Mouse (Mus musculus) liver, embryonic 16.5 days (tissue): Measurements from ENCODE around the gene Serpine2. TPM values are rescaled to one million over a fixed set of nuclear protein-coding genes. Genes with fewer than 3 reads are reported as not detected.

Source experiments
- ATAC-seq: fragments of 200-750 bp; cut with Nextera tagmentation; 2 replicates; pipeline ENCODE4 v1.8.0; 2017; ENCODE audit warnings: low read depth, mild to moderate bottlenecking, moderate number of reproducible peaks, moderate library complexity
- H3K27ac ChIP-seq: fragments of 300-500 bp; sonication (generic); 2 replicates; pipeline ENCODE4 v1.5.1; 2014; ENCODE audit warnings: mild to moderate bottlenecking, low read length
- H3K27me3 ChIP-seq: fragments of 300-500 bp; sonication (generic); 2 replicates; pipeline ENCODE4 v1.6.1; 2014; ENCODE audit warnings: low read depth, low read length, mixed read lengths; ENCODE audit not compliant: control insufficient read depth, insufficient read depth
- H3K36me3 ChIP-seq: fragments of 300-500 bp; sonication (generic); 2 replicates; pipeline ENCODE4 v1.6.1; 2014; ENCODE audit warnings: mild to moderate bottlenecking; ENCODE audit not compliant: control insufficient read depth, insufficient read depth
- H3K4me1 ChIP-seq: fragments of 300-500 bp; sonication (generic); 2 replicates; pipeline ENCODE4 v1.6.1; 2014; ENCODE audit warnings: low read depth, low read length, mixed read lengths; ENCODE audit not compliant: control insufficient read depth
- H3K4me2 ChIP-seq: fragments of 300-500 bp; sonication (generic); 2 replicates; pipeline ENCODE4 v1.6.1; 2014; ENCODE audit warnings: low read depth, low read length, mixed read lengths
- H3K4me3 ChIP-seq: fragments of 300-500 bp; sonication (generic); 2 replicates; pipeline ENCODE4 v1.5.1; 2014; ENCODE audit warnings: low read depth, mild to moderate bottlenecking, low read length
- H3K9ac ChIP-seq: fragments of 300-500 bp; sonication (generic); 2 replicates; pipeline ENCODE4 v1.6.1; 2014; ENCODE audit warnings: low read depth, low read length
- H3K9me3 ChIP-seq: fragments of 300-500 bp; sonication (generic); replicated peaks from 2 replicates; pipeline ENCODE4 v1.6.1; 2016; ENCODE audit warnings: low read length; ENCODE audit not compliant: control insufficient read depth
- WGBS: fragments of 180-500 bp; shearing (Covaris S2); extraction: QIAGEN DNeasy Blood & Tissue Kit; methylation state at CpG from one replicate; pipeline ENCODE4 v1.1.7; 2014; ENCODE audit not compliant: insufficient replicate concordance; 5-methylcytosine and 5-hydroxymethylcytosine counted together
- polyA plus RNA-seq: library from polyadenylated mRNA; unstranded; fragments of >200 nt; fragmentation: Nextera tagmentation; extraction: Ambion mirVana; gene quantifications from 2 replicates; pipeline ENCODE4 v1.2.1, GENCODE M21; 2015

The Serpine2 gene
- polyA plus RNA-seq, result 6.5 and 6.8 TPM in 2 replicates

- ATAC-seq, result no peak
- WGBS, result 38% methylated on average over 6 of the region's 6 CpGs
- Histone ChIP-seq H3K4me2 (no peak within 1 kb of the TSS), H3K9ac (no peak within 1 kb of the TSS), H3K9me3 (no peaks in the 10 kb centered on the region), H3K4me1 (no peaks in the 10 kb centered on the region; the same call in 1 of the 2 replicates), H3K36me3 (no peaks in the 10 kb centered on the region), H3K27me3 (peaks cover 28% of the 10 kb centered on the region), H3K4me3 (no peak within 1 kb of the TSS), H3K27ac (no peak within 1 kb of the TSS)
These were observed at the start of gene Serpine2 for GRCm38 (mm10) chr1:79861130-79861942. Gene Serpine2, minus strand, starts transcription at chr1:79861180.

- Histone ChIP-seq H3K9ac (no peak overlapping the region), H3K4me1 (no peaks in the 10 kb centered on the region), H3K27me3 (no peaks in the 10 kb centered on the region), H3K36me3 (no peaks in the 10 kb centered on the region), H3K27ac (no peak overlapping the region), H3K9me3 (no peaks in the 10 kb centered on the region), H3K4me2 (no peak overlapping the region), H3K4me3 (no peak overlapping the region)
- ATAC-seq, result no peak
- whole genome bisulfite sequencing, result 62% methylated on average over 4 of the region's 4 CpGs
These were observed 46.8 kb upstream of the Serpine2 start for GRCm38 (mm10) chr1:79907811-79908210.

GRCm38 (mm10) chr1:79905241-79905640 is 44.3 kb upstream of the Serpine2 start:
- ATAC-seq, result no peak
- no peaks in the 10 kb centered on the region for H3K36me3 ChIP-seq
- no peaks in the 10 kb centered on the region for H3K9me3 ChIP-seq
- H3K27me3 ChIP-seq, result no peaks in the 10 kb centered on the region
- no peak overlapping the region for H3K4me3 ChIP-seq
- no peak overlapping the region for H3K27ac ChIP-seq
- no peak overlapping the region for H3K9ac ChIP-seq
- H3K4me2 ChIP-seq, result no peak overlapping the region
- WGBS, result 29% methylated on average over 3 of the region's 3 CpGs
- H3K4me1 ChIP-seq, result no peaks in the 10 kb centered on the region

GRCm38 (mm10) chr1:79902901-79903300 is 41.9 kb upstream of the Serpine2 start:
- no peak overlapping the region for H3K4me2 ChIP-seq
- H3K27me3 ChIP-seq, result no peaks in the 10 kb centered on the region
- H3K4me1 ChIP-seq, result no peaks in the 10 kb centered on the region
- H3K9ac ChIP-seq, result no peak overlapping the region
- H3K27ac ChIP-seq, result no peak overlapping the region
- H3K9me3 ChIP-seq, result no peaks in the 10 kb centered on the region
- ATAC-seq, result no peak
- WGBS, result 41% methylated on average over 2 of the region's 2 CpGs
- H3K36me3 ChIP-seq, result no peaks in the 10 kb centered on the region
- H3K4me3 ChIP-seq, result no peak overlapping the region

- Histone ChIP-seq H3K4me1 (no peaks in the 10 kb centered on the region), H3K27me3 (no peaks in the 10 kb centered on the region), H3K27ac (no peak overlapping the region), H3K9me3 (no peaks in the 10 kb centered on the region), H3K4me2 (no peak overlapping the region), H3K4me3 (no peak overlapping the region), H3K9ac (no peak overlapping the region), H3K36me3 (no peaks in the 10 kb centered on the region)
- 38% methylated on average over 3 of the region's 3 CpGs for WGBS
- ATAC-seq, result no peak
These were observed 21.7 kb upstream of the Serpine2 start for GRCm38 (mm10) chr1:79882648-79883047.

GRCm38 (mm10) chr1:79874741-79875140 is 13.8 kb upstream of the Serpine2 start:
- Histone ChIP-seq H3K27me3 (no peaks in the 10 kb centered on the region), H3K9me3 (no peaks in the 10 kb centered on the region), H3K36me3 (no peaks in the 10 kb centered on the region), H3K27ac (no peak overlapping the region), H3K9ac (no peak overlapping the region), H3K4me3 (no peak overlapping the region), H3K4me2 (no peak overlapping the region), H3K4me1 (no peaks in the 10 kb centered on the region)
- ATAC-seq, result no peak
- WGBS, result 63% methylated on average over 3 of the region's 3 CpGs

- H3K4me2 ChIP-seq, result no peak overlapping the region
- H3K27ac ChIP-seq, result no peak overlapping the region
- H3K4me3 ChIP-seq, result no peak overlapping the region
- H3K36me3 ChIP-seq, result no peaks in the 10 kb centered on the region
- no peak overlapping the region for H3K9ac ChIP-seq
- 34% methylated on average over 12 of the region's 12 CpGs for WGBS
- H3K27me3 ChIP-seq, result peaks cover 28% of the 10 kb centered on the region
- ATAC-seq, result no peak
- H3K4me1 ChIP-seq, result no peaks in the 10 kb centered on the region; the same call in 1 of the 2 replicates
- H3K9me3 ChIP-seq, result no peaks in the 10 kb centered on the region
These were observed 455 bp downstream of the Serpine2 start for GRCm38 (mm10) chr1:79860411-79861039.

GRCm38 (mm10) chr1:79859975-79860374 is 1.0 kb downstream of the Serpine2 start:
- no peak for ATAC-seq
- no peaks in the 10 kb centered on the region for H3K36me3 ChIP-seq
- no peak overlapping the region for H3K4me2 ChIP-seq
- H3K4me1 ChIP-seq, result no peaks in the 10 kb centered on the region; the same call in 1 of the 2 replicates
- H3K4me3 ChIP-seq, result no peak overlapping the region
- H3K9me3 ChIP-seq, result no peaks in the 10 kb centered on the region
- H3K9ac ChIP-seq, result no peak overlapping the region
- no peak overlapping the region for H3K27ac ChIP-seq
- 52% methylated on average over 5 of the region's 5 CpGs for WGBS
- peaks cover 28% of the 10 kb centered on the region for H3K27me3 ChIP-seq

- Histone ChIP-seq H3K9me3 (no peaks in the 10 kb centered on the region), H3K27me3 (peaks cover 28% of the 10 kb centered on the region), H3K4me2 (peak overlapping the region; percentile 62), H3K27ac (no peak overlapping the region), H3K4me1 (no peaks in the 10 kb centered on the region; the same call in 1 of the 2 replicates), H3K36me3 (no peaks in the 10 kb centered on the region), H3K4me3 (peak overlapping the region; percentile 50), H3K9ac (no peak overlapping the region; the same call in 1 of the 2 replicates)
- ATAC-seq, result no peak
- WGBS, result 24% methylated on average over 4 of the region's 4 CpGs
These were observed 2.0 kb downstream of the Serpine2 start for GRCm38 (mm10) chr1:79859026-79859425.
